Mouse (Mus musculus): Measurements from ENCODE around the gene Ppp2r5a.

- TF ChIP-seq POLR2A (IDR thresholded peaks at IDR 0.05; ENCODE audit: borderline replicate concordance, extremely low read depth, low read depth, low read length) (no peak), CTCF (IDR thresholded peaks at IDR 0.05; ENCODE audit: insufficient read depth, low read length) (no peak)
Measured at GRCm38 (mm10) chr1:191350355-191350754, 52.7 kb downstream of the Ppp2r5a start.
